Mouse (Mus musculus): ENCODE results near the gene Ubash3b. TPM values are rescaled to one million over a fixed set of nuclear protein-coding genes. Genes with fewer than 3 reads are reported as not detected.

The Ubash3b gene
- total RNA-seq (2023) = 15.8 and 20.9 TPM in 2 replicates

GRCm38 (mm10) chr9:41161413-41161812, at the start of gene Ubash3b:
TSS of gene Ubash3b (minus strand) at chr9:41161697.

GRCm38 (mm10) chr9:41004415-41004814, 157.1 kb downstream of the Ubash3b start, which contains the start of gene Crtam:
TSS of gene Crtam (minus strand) at chr9:41004628.

GRCm38 (mm10) chr9:40963586-40964417, 197.7 kb downstream of the Ubash3b start, which contains the start of gene Jhy:
TSS of gene Jhy (minus strand) at chr9:40964118.

Other genes starting within 250 kb of the Ubash3b start
- gene Jhy, start 197.6 kb downstream of the Ubash3b start, total RNA-seq (2023) = 0.16 TPM in 1 of 2 replicates, not detected in the other
- 0.75 and 1.5 TPM in 2 replicates for gene Crtam, start 157.1 kb downstream of the Ubash3b start, total RNA-seq (2023)